Mouse (Mus musculus): Measurements from ENCODE around the gene Lrfn3.

DNA sequence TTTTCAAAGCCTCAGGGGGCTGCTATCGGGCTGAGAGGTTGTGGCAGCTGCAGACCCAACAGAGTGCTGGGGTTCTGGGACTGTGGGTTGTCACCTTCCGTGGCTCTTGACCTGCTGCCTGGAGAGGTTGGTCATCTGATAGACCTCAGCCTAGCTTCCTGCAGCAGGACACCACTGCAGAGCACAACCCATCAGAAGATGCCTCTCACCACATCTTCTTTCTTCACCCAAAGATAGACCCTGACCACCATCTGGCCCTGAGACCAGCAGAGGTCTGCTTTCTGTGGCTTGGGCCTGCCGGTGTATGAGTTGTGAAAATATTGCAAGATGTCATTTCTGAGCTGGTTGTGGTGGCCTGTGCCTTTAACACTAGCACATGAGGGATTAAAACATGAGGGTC is 48.5 kb upstream of the Lrfn3 start:
- TF ChIP-seq CTCF (IDR thresholded peaks at IDR 0.05; ENCODE audit: extremely low read depth, insufficient read depth, low read length) (no peak), POLR2A (IDR thresholded peaks at IDR 0.05; ENCODE audit: extremely low read depth, insufficient read depth, low read length) (no peak)
